Mouse (Mus musculus): ENCODE measurements around the gene Luzp1. TPM values are rescaled to one million over a fixed set of nuclear protein-coding genes. Genes with fewer than 3 reads are reported as not detected.

Gene Luzp1
- 65.6 and 75.4 TPM in 2 replicates for polyA plus RNA-seq (2021; fragmentation: Nextera tagmentation)
- long read RNA-seq, experiment 1, full-length matches to known transcripts, result 7 of 39 reads
- long read RNA-seq, experiment 1, partial matches to known transcripts, result 16 of 39 reads
- long read RNA-seq, experiment 1, other reads (novel, unspliced or antisense), result 16 of 39 reads
- long read RNA-seq, experiment 2, partial matches to known transcripts, result 67 of 90 reads
- long read RNA-seq, experiment 2, other reads (novel, unspliced or antisense), result 23 of 90 reads

DNA sequence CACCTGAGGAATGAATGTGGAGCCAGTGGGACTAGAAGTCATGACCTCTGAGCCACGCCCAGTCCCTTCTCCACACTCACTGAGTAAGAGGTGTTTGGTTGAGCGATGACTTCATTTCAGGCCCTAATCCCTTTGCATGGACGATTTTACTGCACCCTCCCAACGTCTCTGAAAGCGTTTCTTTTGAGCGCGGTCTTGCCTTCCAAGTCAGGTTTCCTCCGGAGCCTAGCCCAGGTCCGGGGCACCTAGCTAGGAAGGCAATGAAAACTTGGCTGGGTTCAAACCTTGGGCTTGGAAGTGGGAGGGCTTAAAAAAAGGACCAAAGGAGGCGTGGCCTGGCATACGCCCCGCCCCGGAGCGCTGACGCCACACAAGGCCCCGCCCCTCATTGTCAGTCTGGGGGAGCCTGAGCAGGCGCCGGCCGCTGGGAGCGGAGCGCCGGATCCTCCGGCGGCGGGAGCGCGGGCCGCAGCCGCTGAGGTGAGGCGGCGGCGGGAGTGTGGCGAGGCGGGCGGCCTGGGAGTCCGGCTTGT is at the start of gene Luzp1:
Gene Luzp1 (plus strand): TSS at position 391 of the 533 bp plus-strand sequence.

DNA sequence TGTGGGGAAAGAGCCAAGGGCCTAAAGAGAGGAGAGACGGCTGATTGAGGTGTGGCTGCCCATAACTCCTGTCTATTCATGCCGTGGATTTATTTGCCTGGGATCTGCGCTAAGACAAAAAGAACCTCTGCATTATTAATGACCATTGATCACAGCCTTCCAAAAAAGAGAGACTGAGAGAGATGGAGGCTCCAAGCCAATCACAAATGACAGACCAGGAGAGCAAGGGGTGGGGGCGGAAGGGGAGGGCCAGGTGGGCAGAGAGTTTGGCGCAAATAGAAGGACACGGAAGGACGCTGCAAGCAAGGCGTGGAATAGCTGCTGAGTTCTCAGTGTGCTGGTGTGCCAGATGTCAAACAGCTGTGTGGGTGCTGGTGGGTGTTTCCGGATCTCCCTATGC is 46.3 kb upstream of the Luzp1 start, which contains the start of gene Htr1d:
Gene Htr1d (plus strand): TSS at position 301 of the 400 bp plus-strand sequence.

DNA sequence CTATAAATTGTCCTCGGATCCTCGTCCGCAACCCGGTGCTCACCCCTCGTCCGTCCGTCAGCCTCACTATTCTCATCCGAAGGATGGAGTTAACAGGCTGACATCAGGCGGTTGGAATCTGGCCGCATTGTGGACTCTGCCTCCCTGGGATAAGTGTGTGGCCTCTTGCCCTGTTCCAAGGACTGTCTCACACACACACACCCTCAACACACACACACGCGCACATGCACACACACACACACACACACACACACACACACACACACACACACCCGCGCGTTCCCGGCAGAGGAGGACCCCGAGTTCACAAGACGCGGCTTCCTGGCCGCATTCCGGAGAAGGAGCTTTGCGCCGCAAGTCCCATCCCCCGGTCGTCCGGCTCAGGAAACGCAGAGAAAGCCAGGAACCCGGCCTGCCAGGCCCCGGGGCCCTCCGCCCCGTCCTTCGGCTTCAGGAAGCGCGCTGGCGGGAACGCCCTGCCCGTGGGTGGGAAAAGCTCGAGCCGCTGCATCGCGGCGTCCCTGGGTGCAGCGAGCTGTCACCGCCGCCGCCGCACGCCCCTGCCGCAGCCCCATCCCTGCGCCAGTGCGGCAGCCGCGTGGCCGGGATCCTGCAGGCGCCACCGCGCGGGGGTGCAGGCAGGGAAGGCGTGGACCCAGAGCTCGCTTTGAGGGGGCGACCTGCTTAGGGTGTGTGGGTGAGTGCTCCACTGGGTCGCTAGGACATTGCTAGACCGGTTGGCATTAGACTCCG is 7.3 kb upstream of the Luzp1 start, which contains the start of gene 6030445D17Rik:
Gene 6030445D17Rik (plus strand): TSS at position 165 of the 753 bp plus-strand sequence.

GRCm38 (mm10) chr4:136602568-136602967 is 133.0 kb downstream of the Luzp1 start, which contains the start of gene Kdm1a:
Gene Kdm1a, minus strand, starts transcription at chr4:136602723.

Other genes with a start within 250 kb of the Luzp1 start
- 0.91 and 1.6 TPM in 2 replicates for gene Tcea3, start 222.0 kb upstream of the Luzp1 start, polyA plus RNA-seq (2021; fragmentation: Nextera tagmentation)
- 8.5 and 9.8 TPM in 2 replicates for gene Zfp46, start 185.1 kb upstream of the Luzp1 start, polyA plus RNA-seq (2021; fragmentation: Nextera tagmentation)
- gene Hnrnpr, start 158.8 kb upstream of the Luzp1 start, polyA plus RNA-seq (2021; fragmentation: Nextera tagmentation), result 73.7 and 76.1 TPM in 2 replicates
- 1.1 and 1.5 TPM in 2 replicates for gene Htr1d, start 46.2 kb upstream of the Luzp1 start, polyA plus RNA-seq (2021; fragmentation: Nextera tagmentation)
- gene 6030445D17Rik, start 7.5 kb upstream of the Luzp1 start, polyA plus RNA-seq (2021; fragmentation: Nextera tagmentation), result 0.29 TPM in 1 of 2 replicates, not detected in the other
- gene Kdm1a, start 133.0 kb downstream of the Luzp1 start, polyA plus RNA-seq (2021; fragmentation: Nextera tagmentation), result 8.3 and 12.0 TPM in 2 replicates
- gene Tex46, start 140.7 kb downstream of the Luzp1 start, polyA plus RNA-seq (2021; fragmentation: Nextera tagmentation), result not detected in 2 replicates
- gene Lactbl1, start 152.9 kb downstream of the Luzp1 start, polyA plus RNA-seq (2021; fragmentation: Nextera tagmentation), result not detected in 2 replicates

Measured in left cerebral cortex, adult 6 months (tissue).